Mouse (Mus musculus): ENCODE measurements around the gene Ggt1. TPM values are rescaled to one million over a fixed set of nuclear protein-coding genes. Genes with fewer than 3 reads are reported as not detected.
"Not testable (repeated sequence)": the region's sequence is repeated elsewhere in the genome, so short reads cannot be mapped to it uniquely, and the experiment has no call there.

Ggt1 gene
- polyA plus RNA-seq, 1 experiment from 2014 or later = 2.1 TPM

DNA sequence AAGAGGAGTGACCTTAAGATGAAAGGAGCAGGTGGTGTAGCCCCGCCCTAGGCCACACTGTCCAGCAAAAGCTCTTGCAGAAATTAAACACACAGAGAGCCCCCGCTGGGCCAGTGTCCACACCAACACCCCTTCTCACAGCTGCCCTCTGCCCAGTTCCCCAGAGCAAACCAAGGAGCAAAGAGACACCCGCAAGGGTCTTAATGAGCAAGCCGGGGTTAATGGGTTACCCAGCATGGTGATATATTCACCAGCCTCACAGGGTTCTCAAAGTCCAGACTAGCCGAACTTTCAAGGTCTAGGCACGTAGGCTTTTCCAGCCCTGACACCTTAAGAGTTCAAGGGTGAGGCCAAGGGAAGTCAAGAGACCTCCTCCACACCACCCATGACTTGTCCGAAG, 4.5 kb downstream of the Ggt1 start:
- Histone ChIP-seq H3K27me3 (replicated peaks; ENCODE audit: control insufficient read depth, insufficient read depth, low read length) (no peaks in the 10 kb centered on the region), H3K4me1 (ENCODE audit: control insufficient read depth, insufficient read depth, low read depth, low read length) (peaks cover 6% of the 10 kb centered on the region), H3K4me3 (ENCODE audit: low read length) (no peak overlapping the region), H3K4me2 (ENCODE audit: low read length) (no peak overlapping the region), H3K9me3 (ENCODE audit: control insufficient read depth, low read length) (no peaks in the 10 kb centered on the region), H3K36me3 (ENCODE audit: control insufficient read depth, insufficient read depth, low read length) (no peaks in the 10 kb centered on the region), H3K27ac (ENCODE audit: low read depth, low read length) (no peak overlapping the region), H3K9ac (ENCODE audit: low read depth, low read length) (no peak overlapping the region)
- WGBS = 68% methylated on average over 7 of the region's 7 CpGs
- ATAC-seq = no peak

DNA sequence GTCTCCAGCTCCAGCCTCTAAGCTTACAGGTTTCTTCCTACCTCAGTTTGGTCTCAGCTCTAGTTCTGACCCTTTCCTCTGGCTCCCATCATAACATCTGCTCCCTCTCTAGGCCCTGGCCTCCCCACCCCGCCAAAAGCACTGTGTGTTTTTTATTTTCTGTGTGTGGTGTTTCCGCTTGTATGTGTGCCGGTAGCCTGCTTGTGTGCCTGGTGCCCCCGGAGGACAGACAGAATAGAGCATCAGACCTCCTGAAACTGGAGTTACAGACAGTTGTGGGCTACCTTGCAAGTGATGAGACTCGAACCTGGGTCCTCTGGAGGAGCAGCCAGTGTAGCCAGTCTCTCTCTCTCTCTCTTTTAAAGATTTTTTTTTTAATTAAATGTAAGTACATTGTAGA, 4.9 kb downstream of the Ggt1 start:
- 83% methylated on average over 5 of the region's 5 CpGs for WGBS
- peaks cover 2% of the 10 kb centered on the region for H3K4me1 ChIP-seq (ENCODE audit: control insufficient read depth, insufficient read depth, low read depth, low read length)
- no peaks in the 10 kb centered on the region for H3K36me3 ChIP-seq (ENCODE audit: control insufficient read depth, insufficient read depth, low read length)
- no peaks in the 10 kb centered on the region for H3K27me3 ChIP-seq (replicated peaks; ENCODE audit: control insufficient read depth, insufficient read depth, low read length)
- no peak overlapping the region for H3K4me2 ChIP-seq (ENCODE audit: low read length)
- no peak overlapping the region for H3K9ac ChIP-seq (ENCODE audit: low read depth, low read length)
- no peak overlapping the region for H3K4me3 ChIP-seq (ENCODE audit: low read length)
- no peak overlapping the region for H3K27ac ChIP-seq (ENCODE audit: low read depth, low read length)
- no peaks in the 10 kb centered on the region for H3K9me3 ChIP-seq (ENCODE audit: control insufficient read depth, low read length)
- ATAC-seq = no peak

DNA sequence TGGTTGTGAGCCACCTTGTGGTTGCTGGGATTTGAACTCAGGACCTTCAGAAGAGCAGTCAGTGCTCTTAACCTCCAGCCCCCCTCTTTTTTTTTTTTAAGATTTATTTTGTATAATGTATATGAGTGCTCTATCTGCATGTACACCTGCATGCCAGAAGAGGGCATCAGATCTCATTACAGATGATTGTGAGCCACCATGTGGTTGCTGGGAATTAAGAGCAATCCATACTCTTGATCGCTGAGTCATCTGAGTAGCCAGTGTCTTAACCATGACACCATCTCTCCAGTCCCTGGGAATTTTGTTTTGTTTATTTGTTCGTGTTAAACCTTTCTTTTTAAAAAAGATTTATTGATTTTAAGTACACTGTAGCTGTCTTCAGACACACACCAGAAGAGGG, 5.4 kb downstream of the Ggt1 start:
- not testable (repeated sequence) for H3K9ac ChIP-seq (ENCODE audit: low read depth, low read length); H3K4me2 ChIP-seq (ENCODE audit: low read length); H3K9me3 ChIP-seq (ENCODE audit: control insufficient read depth, low read length); H3K27ac ChIP-seq (ENCODE audit: low read depth, low read length); H3K4me1 ChIP-seq (ENCODE audit: control insufficient read depth, insufficient read depth, low read depth, low read length); H3K27me3 ChIP-seq (replicated peaks; ENCODE audit: control insufficient read depth, insufficient read depth, low read length); H3K36me3 ChIP-seq (ENCODE audit: control insufficient read depth, insufficient read depth, low read length); ATAC-seq; H3K4me3 ChIP-seq (ENCODE audit: low read length)
- WGBS = 82% methylated on average over 2 of the region's 2 CpGs

DNA sequence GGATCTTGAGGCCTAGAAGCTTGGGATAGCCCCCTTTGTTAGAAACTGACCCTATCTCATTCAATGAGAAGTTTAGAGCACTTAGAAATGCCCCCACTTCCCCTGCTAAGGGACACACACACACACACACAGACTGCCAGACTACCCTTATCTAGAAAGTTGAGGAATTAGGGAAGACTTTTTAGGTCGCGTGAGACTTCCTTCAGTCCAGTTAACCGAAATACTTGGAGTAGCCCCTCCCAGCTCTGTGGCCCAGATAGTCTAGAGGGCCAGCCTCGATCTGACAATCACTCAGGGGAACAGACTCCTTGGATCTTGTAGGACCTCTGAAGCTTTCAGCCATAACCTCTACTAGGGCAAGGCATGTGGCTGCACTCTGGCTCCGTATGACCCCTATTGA, 6.6 kb downstream of the Ggt1 start:
- no peak overlapping the region for H3K9ac ChIP-seq (ENCODE audit: low read depth, low read length)
- no peaks in the 10 kb centered on the region for H3K36me3 ChIP-seq (ENCODE audit: control insufficient read depth, insufficient read depth, low read length)
- no peak for ATAC-seq
- H3K9me3 ChIP-seq (ENCODE audit: control insufficient read depth, low read length) = no peaks in the 10 kb centered on the region
- H3K27me3 ChIP-seq (replicated peaks; ENCODE audit: control insufficient read depth, insufficient read depth, low read length) = no peaks in the 10 kb centered on the region
- no peak overlapping the region for H3K4me2 ChIP-seq (ENCODE audit: low read length)
- H3K4me3 ChIP-seq (ENCODE audit: low read length) = no peak overlapping the region
- 45% methylated on average over 5 of the region's 5 CpGs for WGBS
- H3K4me1 ChIP-seq (ENCODE audit: control insufficient read depth, insufficient read depth, low read depth, low read length) = no peaks in the 10 kb centered on the region
- H3K27ac ChIP-seq (ENCODE audit: low read depth, low read length) = no peak overlapping the region

DNA sequence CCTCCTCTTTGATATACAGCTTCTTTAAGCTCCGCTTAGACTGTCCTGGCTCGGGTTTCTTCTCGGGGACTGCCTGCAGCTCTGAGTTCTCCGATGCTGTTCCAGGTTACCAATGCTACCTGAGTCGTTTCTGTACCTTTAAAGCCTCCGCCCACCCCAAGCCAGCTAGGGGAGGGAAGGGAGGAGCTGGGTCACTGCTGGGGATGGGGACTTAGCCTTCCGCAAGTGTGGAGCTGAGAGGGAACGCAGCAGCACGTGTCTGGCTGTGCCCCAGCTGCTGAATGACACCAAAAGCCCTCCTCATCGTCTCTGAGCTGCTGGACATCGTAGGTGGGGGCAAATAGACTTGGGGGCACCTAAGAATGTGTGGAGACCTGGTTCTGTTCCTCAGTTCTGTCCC, 7.0 kb downstream of the Ggt1 start:
- H3K9ac ChIP-seq (ENCODE audit: low read depth, low read length) = no peak overlapping the region
- no peak overlapping the region for H3K4me3 ChIP-seq (ENCODE audit: low read length)
- no peak for ATAC-seq
- H3K9me3 ChIP-seq (ENCODE audit: control insufficient read depth, low read length) = no peaks in the 10 kb centered on the region
- no peak overlapping the region for H3K4me2 ChIP-seq (ENCODE audit: low read length)
- H3K4me1 ChIP-seq (ENCODE audit: control insufficient read depth, insufficient read depth, low read depth, low read length) = no peaks in the 10 kb centered on the region
- H3K27ac ChIP-seq (ENCODE audit: low read depth, low read length) = no peak overlapping the region
- WGBS = 7% methylated on average over 11 of the region's 11 CpGs
- H3K27me3 ChIP-seq (replicated peaks; ENCODE audit: control insufficient read depth, insufficient read depth, low read length) = no peaks in the 10 kb centered on the region
- H3K36me3 ChIP-seq (ENCODE audit: control insufficient read depth, insufficient read depth, low read length) = no peaks in the 10 kb centered on the region

DNA sequence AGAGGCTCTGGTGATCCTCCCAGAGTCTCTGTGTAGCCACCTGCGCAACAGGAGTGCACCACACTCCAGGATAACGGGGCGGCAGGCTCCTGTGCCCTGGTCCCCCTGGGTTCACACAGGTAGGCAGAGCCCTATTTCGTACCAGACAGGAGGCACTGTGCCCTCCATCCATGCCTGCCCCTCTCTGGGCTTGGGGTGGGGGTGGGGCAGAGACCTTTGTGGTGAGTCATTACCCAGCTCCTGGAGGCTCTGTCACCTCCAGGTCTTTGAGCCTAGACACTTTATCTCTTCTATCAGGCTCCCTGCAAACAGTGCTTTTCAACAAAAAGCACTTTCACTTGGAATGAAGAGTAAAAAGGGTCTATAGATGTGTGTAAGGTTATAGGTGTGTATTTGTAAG, 7.4 kb downstream of the Ggt1 start:
- Histone ChIP-seq H3K4me1 (ENCODE audit: control insufficient read depth, insufficient read depth, low read depth, low read length) (no peaks in the 10 kb centered on the region), H3K4me3 (ENCODE audit: low read length) (no peak overlapping the region), H3K9me3 (ENCODE audit: control insufficient read depth, low read length) (no peaks in the 10 kb centered on the region), H3K9ac (ENCODE audit: low read depth, low read length) (no peak overlapping the region), H3K27me3 (replicated peaks; ENCODE audit: control insufficient read depth, insufficient read depth, low read length) (no peaks in the 10 kb centered on the region), H3K36me3 (ENCODE audit: control insufficient read depth, insufficient read depth, low read length) (no peaks in the 10 kb centered on the region), H3K27ac (ENCODE audit: low read depth, low read length) (no peak overlapping the region), H3K4me2 (ENCODE audit: low read length) (no peak overlapping the region)
- WGBS = 19% methylated on average over 4 of the region's 4 CpGs
- no peak for ATAC-seq

DNA sequence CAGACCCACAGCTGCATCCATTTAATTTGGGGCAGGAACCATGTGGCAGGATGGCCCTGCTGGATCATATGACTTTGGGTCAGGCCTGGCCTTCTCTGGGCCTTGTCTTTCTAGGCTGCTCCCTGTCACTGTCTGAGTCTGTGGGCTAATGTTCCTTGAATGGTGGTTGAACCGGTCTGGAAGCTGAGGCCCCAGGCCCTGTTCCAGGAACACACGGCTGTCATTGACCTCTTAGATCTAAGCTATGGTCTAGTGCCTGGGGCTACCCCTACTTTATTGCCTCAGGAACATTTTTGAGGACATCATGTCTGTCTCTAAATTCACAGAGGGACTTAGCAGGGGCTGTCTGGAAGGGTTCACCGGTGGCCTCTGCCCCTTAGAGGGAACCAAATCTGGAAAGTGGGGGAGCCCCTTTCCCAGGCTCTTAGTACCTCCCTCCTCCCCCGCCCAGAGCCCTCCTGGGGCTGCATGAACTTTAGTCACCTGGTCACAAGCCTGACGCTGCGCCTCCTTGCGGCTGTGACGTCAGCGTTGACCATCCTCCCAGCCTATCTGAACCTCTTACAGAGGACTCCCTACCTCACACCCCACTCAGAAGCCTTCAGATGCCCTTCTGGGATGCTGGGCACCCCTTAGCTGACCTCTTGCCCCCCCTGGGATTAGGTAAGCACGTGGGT, 9.7 kb downstream of the Ggt1 start:
- 26% methylated on average over 10 of the region's 10 CpGs for WGBS
- Histone ChIP-seq H3K27ac (ENCODE audit: low read depth, low read length) (no peak overlapping the region), H3K4me3 (ENCODE audit: low read length) (no peak overlapping the region), H3K27me3 (replicated peaks; ENCODE audit: control insufficient read depth, insufficient read depth, low read length) (no peaks in the 10 kb centered on the region), H3K4me2 (ENCODE audit: low read length) (no peak overlapping the region), H3K36me3 (ENCODE audit: control insufficient read depth, insufficient read depth, low read length) (no peaks in the 10 kb centered on the region), H3K9me3 (ENCODE audit: control insufficient read depth, low read length) (no peaks in the 10 kb centered on the region), H3K4me1 (ENCODE audit: control insufficient read depth, insufficient read depth, low read depth, low read length) (no peaks in the 10 kb centered on the region), H3K9ac (ENCODE audit: low read depth, low read length) (no peak overlapping the region)
- no peak for ATAC-seq

DNA sequence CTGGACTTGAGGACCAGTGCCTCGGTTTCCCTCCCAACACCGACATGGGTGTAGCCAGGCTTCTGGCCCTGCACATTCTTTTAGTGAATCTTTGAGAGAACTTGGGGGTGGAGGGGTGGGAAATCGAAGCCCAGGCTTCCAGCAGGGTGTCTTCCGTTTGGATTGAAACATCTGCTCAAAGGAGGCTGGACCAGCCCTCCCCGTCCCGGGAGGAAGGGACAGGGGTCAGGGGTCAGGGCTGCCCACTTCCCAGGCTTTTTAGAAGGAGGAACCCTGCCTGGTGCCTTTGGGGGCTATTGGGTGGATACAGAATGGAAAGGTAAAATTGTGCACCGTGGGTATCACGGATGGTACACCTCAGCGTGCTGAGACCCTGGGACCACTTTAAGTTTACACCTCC, 10.5 kb downstream of the Ggt1 start:
- H3K9ac ChIP-seq (ENCODE audit: low read depth, low read length) = no peak overlapping the region
- H3K4me2 ChIP-seq (ENCODE audit: low read length) = no peak overlapping the region
- H3K27me3 ChIP-seq (replicated peaks; ENCODE audit: control insufficient read depth, insufficient read depth, low read length) = no peaks in the 10 kb centered on the region
- 39% methylated on average over 9 of the region's 9 CpGs for WGBS
- H3K36me3 ChIP-seq (ENCODE audit: control insufficient read depth, insufficient read depth, low read length) = no peaks in the 10 kb centered on the region
- H3K4me1 ChIP-seq (ENCODE audit: control insufficient read depth, insufficient read depth, low read depth, low read length) = no peaks in the 10 kb centered on the region
- no peak overlapping the region for H3K27ac ChIP-seq (ENCODE audit: low read depth, low read length)
- ATAC-seq = no peak
- H3K9me3 ChIP-seq (ENCODE audit: control insufficient read depth, low read length) = no peaks in the 10 kb centered on the region
- H3K4me3 ChIP-seq (ENCODE audit: low read length) = no peak overlapping the region

- no peaks in the 10 kb centered on the region for H3K27me3 ChIP-seq (replicated peaks; ENCODE audit: control insufficient read depth, insufficient read depth, low read length)
- H3K36me3 ChIP-seq (ENCODE audit: control insufficient read depth, insufficient read depth, low read length) = no peaks in the 10 kb centered on the region
- WGBS = 46% methylated on average over 10 of the region's 10 CpGs
- H3K4me1 ChIP-seq (ENCODE audit: control insufficient read depth, insufficient read depth, low read depth, low read length) = no peaks in the 10 kb centered on the region
- H3K9ac ChIP-seq (ENCODE audit: low read depth, low read length) = no peak overlapping the region
- H3K4me2 ChIP-seq (ENCODE audit: low read length) = no peak overlapping the region
- no peak for ATAC-seq
- H3K4me3 ChIP-seq (ENCODE audit: low read length) = no peak overlapping the region
- no peaks in the 10 kb centered on the region for H3K9me3 ChIP-seq (ENCODE audit: control insufficient read depth, low read length)
- no peak overlapping the region for H3K27ac ChIP-seq (ENCODE audit: low read depth, low read length)
These were observed 11.8 kb downstream of the Ggt1 start for GRCm38 (mm10) chr10:75573181-75573580.

- Histone ChIP-seq H3K27ac (ENCODE audit: low read depth, low read length) (no peak overlapping the region), H3K4me2 (ENCODE audit: low read length) (no peak overlapping the region), H3K4me1 (ENCODE audit: control insufficient read depth, insufficient read depth, low read depth, low read length) (no peaks in the 10 kb centered on the region), H3K27me3 (replicated peaks; ENCODE audit: control insufficient read depth, insufficient read depth, low read length) (no peaks in the 10 kb centered on the region), H3K36me3 (ENCODE audit: control insufficient read depth, insufficient read depth, low read length) (no peaks in the 10 kb centered on the region), H3K9ac (ENCODE audit: low read depth, low read length) (no peak overlapping the region), H3K9me3 (ENCODE audit: control insufficient read depth, low read length) (no peaks in the 10 kb centered on the region), H3K4me3 (ENCODE audit: low read length) (no peak overlapping the region)
- ATAC-seq = no peak
- 89% methylated on average over 9 of the region's 9 CpGs for WGBS
These were observed 12.6 kb downstream of the Ggt1 start for GRCm38 (mm10) chr10:75573965-75574364.

Measured in hindbrain, embryonic 16.5 days (tissue).